Mouse (Mus musculus) hematopoietic multipotent progenitor cell, adult 10-12 weeks (in vitro differentiated cells): ENCODE data around the gene Tarm1. TPM values are rescaled to one million over a fixed set of nuclear protein-coding genes. Genes with fewer than 3 reads are reported as not detected.

Experiments
- polyA plus RNA-seq: library from polyadenylated mRNA; stranded (reverse); fragments of >175 nt; gene quantifications from 2 replicates; pipeline ENCODE4 v1.2.3, GENCODE M21; 2012; ENCODE audit warnings: low replicate concordance

The Tarm1 gene
- polyA plus RNA-seq = 0.34 and 0.93 TPM in 2 replicates

GRCm38 (mm10) chr7:3502439-3502838 lies at the start of gene Tarm1:
Tarm1 (minus strand) TSS chr7:3502624.

Other genes with a start within 250 kb of the Tarm1 start
- 16.6 and 20.0 TPM in 2 replicates for gene Myadm, start 213.5 kb downstream of the Tarm1 start, polyA plus RNA-seq
- gene Prkcg, start 213.4 kb downstream of the Tarm1 start, polyA plus RNA-seq = 2.6 and 5.5 TPM in 2 replicates
- gene Cacng7, start 169.7 kb downstream of the Tarm1 start, polyA plus RNA-seq = 0.08 and 0.13 TPM in 2 replicates
- gene Cacng8, start 111.9 kb downstream of the Tarm1 start, polyA plus RNA-seq = 2.0 and 8.2 TPM in 2 replicates
- 0.56 TPM in 1 of 2 replicates, not detected in the other for gene Cacng6, start 78.4 kb downstream of the Tarm1 start, polyA plus RNA-seq
- gene Oscar, start 113.5 kb upstream of the Tarm1 start, polyA plus RNA-seq = not detected in 2 replicates
- gene Ndufa3, start 114.7 kb upstream of the Tarm1 start, polyA plus RNA-seq = 27.0 and 40.6 TPM in 2 replicates
- gene Tfpt, start 127.3 kb upstream of the Tarm1 start, polyA plus RNA-seq = 20.6 and 34.3 TPM in 2 replicates
- gene Prpf31, start 127.4 kb upstream of the Tarm1 start, polyA plus RNA-seq = 11.3 and 22.6 TPM in 2 replicates
- gene Cnot3, start 142.6 kb upstream of the Tarm1 start, polyA plus RNA-seq = 337 and 537 TPM in 2 replicates
- 12.3 and 12.7 TPM in 2 replicates for gene Leng1, start 163.2 kb upstream of the Tarm1 start, polyA plus RNA-seq
- 5.6 and 9.1 TPM in 2 replicates for gene Tmc4, start 174.9 kb upstream of the Tarm1 start, polyA plus RNA-seq
- 53.9 and 185 TPM in 2 replicates for gene Tsen34, start 190.2 kb upstream of the Tarm1 start, polyA plus RNA-seq
- 125 and 266 TPM in 2 replicates for gene Mboat7, start 190.9 kb upstream of the Tarm1 start, polyA plus RNA-seq
- gene Rps9, start 201.4 kb upstream of the Tarm1 start, polyA plus RNA-seq = 144 and 1,440 TPM in 2 replicates
- 24.2 and 41.3 TPM in 2 replicates for gene Pirb, start 217.8 kb upstream of the Tarm1 start, polyA plus RNA-seq